Mouse (Mus musculus): ENCODE data around the gene Rrp7a.

The Rrp7a gene

GRCm38 (mm10) chr15:83112898-83113297, 9.7 kb downstream of the Rrp7a start:
- DNase-seq (ENCODE audit: low read depth, low spot score): no peak

GRCm38 (mm10) chr15:83111874-83112273, 10.7 kb downstream of the Rrp7a start:
- DNase-seq (ENCODE audit: low read depth, low spot score): no peak

- no peak for DNase-seq (ENCODE audit: low read depth, low spot score)
Measured at GRCm38 (mm10) chr15:83111290-83111689, 11.3 kb downstream of the Rrp7a start.

- no peak for DNase-seq (ENCODE audit: low read depth, low spot score)
Measured at GRCm38 (mm10) chr15:83107814-83108213, 14.8 kb downstream of the Rrp7a start.

GRCm38 (mm10) chr15:83106426-83106825, 16.2 kb downstream of the Rrp7a start:
- no peak for DNase-seq (ENCODE audit: low read depth, low spot score)

- no peak for DNase-seq (ENCODE audit: low read depth, low spot score)
Measured at GRCm38 (mm10) chr15:83103111-83103510, 19.5 kb downstream of the Rrp7a start.

- no peak for DNase-seq (ENCODE audit: low read depth, low spot score)
Measured at GRCm38 (mm10) chr15:83100332-83100662, 22.3 kb downstream of the Rrp7a start.

GRCm38 (mm10) chr15:83099533-83100331, 22.9 kb downstream of the Rrp7a start:
- peak; percentile 72 for DNase-seq (ENCODE audit: low read depth, low spot score)

GRCm38 (mm10) chr15:83095950-83096349, 26.7 kb downstream of the Rrp7a start:
- no peak for DNase-seq (ENCODE audit: low read depth, low spot score)

- no peak for DNase-seq (ENCODE audit: low read depth, low spot score)
Measured at GRCm38 (mm10) chr15:83093687-83094086, 28.9 kb downstream of the Rrp7a start.

- DNase-seq (ENCODE audit: low read depth, low spot score): peak; percentile 17
Measured at GRCm38 (mm10) chr15:83090874-83091273, 31.7 kb downstream of the Rrp7a start.

- no peak for DNase-seq (ENCODE audit: low read depth, low spot score)
Measured at GRCm38 (mm10) chr15:83089429-83089605, 33.3 kb downstream of the Rrp7a start, which contains the start of gene Serhl. Gene Serhl, plus strand, starts transcription at chr15:83089506.

GRCm38 (mm10) chr15:83088495-83089428, 33.8 kb downstream of the Rrp7a start:
- DNase-seq (ENCODE audit: low read depth, low spot score): no peak

GRCm38 (mm10) chr15:83086636-83087328, 35.8 kb downstream of the Rrp7a start:
- DNase-seq (ENCODE audit: low read depth, low spot score): no peak

GRCm38 (mm10) chr15:83085901-83086300, 36.7 kb downstream of the Rrp7a start:
- peak; percentile 28 for DNase-seq (ENCODE audit: low read depth, low spot score)

GRCm38 (mm10) chr15:83084022-83084640, 38.5 kb downstream of the Rrp7a start:
- no peak for DNase-seq (ENCODE audit: low read depth, low spot score)

- DNase-seq (ENCODE audit: low read depth, low spot score): no peak
Measured at GRCm38 (mm10) chr15:83083530-83083929, 39.1 kb downstream of the Rrp7a start.

GRCm38 (mm10) chr15:83075607-83076525, 46.7 kb downstream of the Rrp7a start:
- DNase-seq (ENCODE audit: low read depth, low spot score): no peak

GRCm38 (mm10) chr15:83074179-83074578, 48.4 kb downstream of the Rrp7a start:
- DNase-seq (ENCODE audit: low read depth, low spot score): no peak

GRCm38 (mm10) chr15:83071752-83072151, 50.8 kb downstream of the Rrp7a start:
- DNase-seq (ENCODE audit: low read depth, low spot score): no peak

GRCm38 (mm10) chr15:83070942-83071341, 51.7 kb downstream of the Rrp7a start:
- no peak for DNase-seq (ENCODE audit: low read depth, low spot score)

All from c-Kit-negative CD71-positive TER-119-positive erythroid progenitor cells, embryonic 14.5 days (primary cell).